Mouse (Mus musculus): ENCODE data around the gene Stard9. TPM values are rescaled to one million over a fixed set of nuclear protein-coding genes. Genes with fewer than 3 reads are reported as not detected.

The Stard9 gene
- polyA plus RNA-seq, 1 experiment, result 11.5 TPM

- H3K4me1 ChIP-seq (ENCODE audit: control insufficient read depth, insufficient read depth, low read length), result no peaks in the 10 kb centered on the region
- no peak for TF ChIP-seq POLR2A (IDR thresholded peaks at IDR 0.05; ENCODE audit: low read depth, low read length)
- TF ChIP-seq CTCF (IDR thresholded peaks at IDR 0.05; ENCODE audit: borderline replicate concordance, insufficient read depth, low read length), result no peak
- H3K4me3 ChIP-seq (ENCODE audit: insufficient read depth, low read length), result no peak overlapping the region
- H3K27ac ChIP-seq (ENCODE audit: insufficient read depth, low read length), result no peak overlapping the region
These were observed 91.9 kb downstream of the Stard9 start for GRCm38 (mm10) chr2:120720821-120721220.

DNA sequence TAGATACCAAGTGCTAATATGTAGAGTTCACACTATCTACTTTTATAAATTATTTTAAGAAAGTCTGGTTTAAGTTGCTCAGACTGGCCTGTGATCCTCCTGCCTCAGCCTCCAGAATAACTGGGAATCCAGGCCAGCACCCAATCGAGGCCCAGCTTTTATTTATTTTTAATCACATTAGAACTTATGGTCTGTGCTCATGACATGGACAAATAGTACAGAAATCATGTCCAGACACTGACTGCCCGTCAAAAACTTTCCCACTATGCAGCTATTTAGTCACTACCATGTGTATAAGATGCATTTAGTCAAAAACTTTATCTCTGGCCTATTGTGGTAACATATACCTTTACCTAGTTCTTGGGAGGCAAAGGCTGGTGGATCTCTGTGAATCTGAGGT is 93.0 kb downstream of the Stard9 start:
- Histone ChIP-seq H3K4me1 (ENCODE audit: control insufficient read depth, insufficient read depth, low read length) (no peaks in the 10 kb centered on the region), H3K4me3 (ENCODE audit: insufficient read depth, low read length) (no peak overlapping the region), H3K27ac (ENCODE audit: insufficient read depth, low read length) (no peak overlapping the region)
- no peak for TF ChIP-seq POLR2A (IDR thresholded peaks at IDR 0.05; ENCODE audit: low read depth, low read length)

DNA sequence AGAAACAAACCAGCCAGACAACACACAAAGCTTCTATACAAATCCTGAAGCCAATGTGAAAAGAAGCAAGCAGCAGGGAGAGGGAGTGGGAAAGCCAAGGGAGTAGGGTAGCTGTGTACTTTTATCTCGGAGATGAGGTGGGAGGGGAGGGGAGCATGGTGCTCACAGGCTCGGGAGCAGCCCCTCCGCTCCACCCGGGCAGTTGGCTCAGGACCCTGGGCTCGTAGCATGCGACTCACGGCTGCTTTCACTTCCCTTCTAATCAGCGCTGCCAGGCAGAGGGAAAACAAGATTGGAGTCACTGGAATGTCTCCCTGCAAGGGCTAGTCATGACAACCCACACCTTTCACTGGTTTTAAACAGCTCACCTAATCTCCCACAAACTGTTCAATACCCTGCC is 93.6 kb downstream of the Stard9 start:
- no peak overlapping the region for H3K4me3 ChIP-seq (ENCODE audit: insufficient read depth, low read length)
- no peaks in the 10 kb centered on the region for H3K4me1 ChIP-seq (ENCODE audit: control insufficient read depth, insufficient read depth, low read length)
- no peak overlapping the region for H3K27ac ChIP-seq (ENCODE audit: insufficient read depth, low read length)
- TF ChIP-seq CTCF (IDR thresholded peaks at IDR 0.05; ENCODE audit: borderline replicate concordance, insufficient read depth, low read length), result no peak

DNA sequence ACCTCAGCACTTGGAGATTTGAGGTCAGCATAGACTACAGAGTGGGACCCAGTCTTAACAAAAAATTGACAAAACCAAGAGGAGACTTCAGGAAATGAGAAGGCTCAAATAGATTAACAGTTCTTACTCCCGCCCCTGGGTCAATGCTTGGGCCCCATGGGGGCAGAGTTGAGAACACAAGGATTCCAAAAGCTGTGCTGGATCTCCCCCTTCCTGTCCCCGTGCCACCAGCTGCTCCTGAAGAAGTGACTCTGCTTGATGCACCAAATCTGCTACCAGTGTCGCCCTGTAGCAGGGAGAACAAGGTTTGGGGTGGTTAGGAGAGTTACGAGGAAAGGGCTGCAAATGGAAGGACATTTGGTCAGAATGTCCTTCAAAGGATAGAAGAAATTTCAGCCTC is 94.7 kb downstream of the Stard9 start:
- H3K27ac ChIP-seq (ENCODE audit: insufficient read depth, low read length), result no peak overlapping the region
- TF ChIP-seq CTCF (IDR thresholded peaks at IDR 0.05; ENCODE audit: borderline replicate concordance, insufficient read depth, low read length), result no peak
- no peak for TF ChIP-seq POLR2A (IDR thresholded peaks at IDR 0.05; ENCODE audit: low read depth, low read length)
- no peaks in the 10 kb centered on the region for H3K4me1 ChIP-seq (ENCODE audit: control insufficient read depth, insufficient read depth, low read length)
- no peak overlapping the region for H3K4me3 ChIP-seq (ENCODE audit: insufficient read depth, low read length)

DNA sequence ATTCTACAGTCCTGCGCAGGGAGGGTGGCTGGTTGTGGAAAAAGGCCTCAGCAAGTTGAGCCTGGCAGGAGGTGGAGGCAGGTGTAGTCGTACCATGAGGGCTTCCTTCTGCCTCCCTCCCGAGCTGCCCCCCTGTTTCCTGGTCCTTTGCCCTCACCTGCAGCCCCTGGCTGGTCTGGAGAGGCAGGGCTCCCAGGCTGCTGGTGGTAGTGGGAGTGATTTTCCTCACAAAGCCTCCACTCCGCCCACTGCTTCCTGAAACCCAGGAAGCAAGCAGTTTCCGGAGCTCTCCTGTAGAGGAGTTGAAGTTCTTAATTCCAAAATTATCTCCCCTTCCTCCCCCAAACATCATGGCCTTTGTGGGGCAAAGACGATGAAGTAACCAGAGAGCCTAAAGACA is 95.3 kb downstream of the Stard9 start:
- Histone ChIP-seq H3K27ac (ENCODE audit: insufficient read depth, low read length) (no peak overlapping the region), H3K4me1 (ENCODE audit: control insufficient read depth, insufficient read depth, low read length) (no peaks in the 10 kb centered on the region), H3K4me3 (ENCODE audit: insufficient read depth, low read length) (no peak overlapping the region)
- TF ChIP-seq CTCF (IDR thresholded peaks at IDR 0.05; ENCODE audit: borderline replicate concordance, insufficient read depth, low read length) (no peak), POLR2A (IDR thresholded peaks at IDR 0.05; ENCODE audit: low read depth, low read length) (no peak)

DNA sequence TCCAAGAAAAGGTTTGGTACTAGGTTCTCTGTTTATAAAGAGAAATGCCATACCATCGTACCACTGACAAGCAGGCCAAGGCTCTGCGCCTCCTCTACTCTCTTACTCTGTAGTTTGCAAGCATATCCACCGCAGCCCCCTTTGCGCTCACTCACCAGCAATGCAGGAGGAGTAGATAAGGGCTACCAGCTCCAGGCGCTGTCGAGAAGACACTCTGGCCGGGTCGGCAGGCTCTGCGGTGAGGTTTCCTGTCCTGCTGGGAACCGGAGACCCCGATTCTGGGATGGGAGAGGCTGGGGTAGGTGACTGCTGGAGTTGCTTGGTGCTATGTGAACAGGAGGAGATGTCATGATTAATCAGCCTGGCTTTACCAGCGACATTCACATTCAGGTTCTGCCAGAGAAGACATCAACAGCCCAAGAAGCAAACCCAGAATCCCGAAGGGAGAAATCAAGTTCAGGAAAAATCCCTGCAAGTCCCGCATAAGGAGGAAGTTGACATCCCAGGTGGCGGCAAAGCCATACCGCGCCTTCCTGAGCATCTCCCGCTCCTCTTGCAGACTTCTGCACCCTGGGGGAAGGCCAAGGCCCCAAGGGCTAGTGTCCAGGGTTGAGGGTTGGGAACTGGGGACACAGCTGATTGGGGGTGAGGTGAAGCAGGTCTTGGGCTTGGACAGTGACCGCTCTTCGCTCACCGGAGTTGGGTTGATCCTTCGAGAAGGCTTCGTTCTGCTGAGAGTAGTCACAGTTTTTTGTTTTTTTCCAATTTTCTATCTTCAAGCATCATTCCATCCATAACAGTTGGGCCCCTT is 101.1 kb downstream of the Stard9 start:
- TF ChIP-seq CTCF (IDR thresholded peaks at IDR 0.05; ENCODE audit: borderline replicate concordance, insufficient read depth, low read length) (no peak), POLR2A (IDR thresholded peaks at IDR 0.05; ENCODE audit: low read depth, low read length) (no peak)
- Histone ChIP-seq H3K4me3 (ENCODE audit: insufficient read depth, low read length) (peak overlapping the region; percentile 86), H3K27ac (ENCODE audit: insufficient read depth, low read length) (no peak overlapping the region)

GRCm38 (mm10) chr2:120730639-120731166 is 101.8 kb downstream of the Stard9 start:
- no peak for TF ChIP-seq POLR2A (IDR thresholded peaks at IDR 0.05; ENCODE audit: low read depth, low read length)
- TF ChIP-seq CTCF (IDR thresholded peaks at IDR 0.05; ENCODE audit: borderline replicate concordance, insufficient read depth, low read length), result no peak
- Histone ChIP-seq H3K27ac (ENCODE audit: insufficient read depth, low read length) (peak overlapping the region; percentile 54), H3K4me3 (ENCODE audit: insufficient read depth, low read length) (peak overlapping the region; percentile 86), H3K4me1 (ENCODE audit: control insufficient read depth, insufficient read depth, low read length) (peaks cover 4% of the 10 kb centered on the region)

More for the DNA sequence above, 101.1 kb downstream of the Stard9 start:
- peaks cover 4% of the 10 kb centered on the region for H3K4me1 ChIP-seq (ENCODE audit: control insufficient read depth, insufficient read depth, low read length)

DNA sequence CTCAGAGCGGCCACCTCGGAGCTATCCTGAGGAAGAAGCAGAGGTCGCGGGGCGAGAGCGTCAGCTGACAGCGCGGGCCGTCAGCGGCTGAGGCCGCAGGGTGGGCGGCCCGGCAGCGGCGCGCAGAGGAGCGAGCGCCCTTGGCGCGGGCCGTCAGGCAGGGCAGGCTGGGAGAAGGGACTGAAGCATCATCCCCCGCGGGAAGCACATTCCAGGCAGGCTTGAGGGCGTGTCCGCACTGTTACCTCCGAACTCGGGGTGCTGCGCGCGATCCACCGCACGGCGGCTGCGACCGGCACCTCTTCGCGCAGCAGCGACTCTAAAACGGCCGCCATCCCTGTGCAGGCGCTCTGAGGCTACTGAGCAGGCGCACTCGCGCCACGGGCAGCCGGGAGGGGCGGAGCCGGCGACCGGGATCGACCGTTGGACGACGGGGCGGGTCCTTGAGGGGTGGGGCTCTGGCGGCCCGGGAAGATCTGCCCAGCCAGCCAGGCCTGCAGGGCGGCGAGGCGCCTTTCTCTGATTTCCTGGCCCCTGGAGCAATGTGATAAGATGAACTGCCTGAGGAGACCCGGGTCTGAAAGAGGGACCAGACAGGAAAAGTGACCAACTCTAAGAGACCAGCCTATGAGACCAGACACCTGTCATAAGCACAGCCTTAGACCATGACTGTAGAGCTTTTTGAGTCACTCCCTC is 102.4 kb downstream of the Stard9 start:
- TF ChIP-seq CTCF (IDR thresholded peaks at IDR 0.05; ENCODE audit: borderline replicate concordance, insufficient read depth, low read length) (no peak), POLR2A (IDR thresholded peaks at IDR 0.05; ENCODE audit: low read depth, low read length) (peak; percentile 90)
- Histone ChIP-seq H3K27ac (ENCODE audit: insufficient read depth, low read length) (peak overlapping the region; percentile 62), H3K4me1 (ENCODE audit: control insufficient read depth, insufficient read depth, low read length) (peaks cover 4% of the 10 kb centered on the region), H3K4me3 (ENCODE audit: insufficient read depth, low read length) (peak overlapping the region; percentile 86)

DNA sequence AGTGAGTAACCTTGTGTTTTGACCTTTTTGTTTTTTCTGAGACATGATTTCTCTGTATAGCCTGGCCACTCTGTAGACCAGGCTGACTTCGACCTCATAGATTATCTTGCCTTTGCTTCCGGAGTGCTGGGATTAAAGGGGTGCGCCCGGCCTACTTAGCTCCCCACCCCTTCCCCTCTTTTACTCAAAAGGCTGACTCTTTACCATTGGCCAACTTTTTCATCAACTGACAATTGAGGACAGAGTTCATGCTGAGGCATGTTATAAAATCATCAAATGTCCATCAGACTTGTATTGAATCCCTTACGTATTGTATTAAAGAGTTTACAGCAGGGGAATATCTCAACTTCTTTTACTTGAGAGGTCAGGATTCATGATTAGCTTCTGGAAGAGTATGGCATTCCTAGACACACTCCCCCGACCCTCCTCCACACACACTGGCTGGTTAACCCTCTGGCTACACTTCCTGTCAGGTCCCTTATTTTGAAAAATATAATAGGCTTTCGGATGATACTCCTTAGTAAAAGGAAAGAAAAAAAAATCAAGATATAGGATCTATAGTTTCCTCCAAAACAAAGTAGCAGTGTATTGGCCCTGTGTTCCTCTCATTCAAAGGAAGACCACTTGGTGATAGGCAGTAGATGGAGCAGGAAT is 103.1 kb downstream of the Stard9 start:
- H3K27ac ChIP-seq (ENCODE audit: insufficient read depth, low read length), result peak overlapping the region; percentile 62
- H3K4me3 ChIP-seq (ENCODE audit: insufficient read depth, low read length), result peak overlapping the region; percentile 86
- H3K4me1 ChIP-seq (ENCODE audit: control insufficient read depth, insufficient read depth, low read length), result peaks cover 4% of the 10 kb centered on the region
- TF ChIP-seq CTCF (IDR thresholded peaks at IDR 0.05; ENCODE audit: borderline replicate concordance, insufficient read depth, low read length), result no peak
- no peak for TF ChIP-seq POLR2A (IDR thresholded peaks at IDR 0.05; ENCODE audit: low read depth, low read length)

Measured in embryonic fibroblast, embryonic 13.5 days (primary cell).